Mouse (Mus musculus): ENCODE data around the gene Ntrk2. TPM values are rescaled to one million over a fixed set of nuclear protein-coding genes. Genes with fewer than 3 reads are reported as not detected.
"Not testable (repeated sequence)": the region's sequence is repeated elsewhere in the genome, so short reads cannot be mapped to it uniquely, and the experiment has no call there.

Gene Ntrk2
- polyA plus RNA-seq, 1 experiment from 2014 or later = 51.5 TPM

DNA sequence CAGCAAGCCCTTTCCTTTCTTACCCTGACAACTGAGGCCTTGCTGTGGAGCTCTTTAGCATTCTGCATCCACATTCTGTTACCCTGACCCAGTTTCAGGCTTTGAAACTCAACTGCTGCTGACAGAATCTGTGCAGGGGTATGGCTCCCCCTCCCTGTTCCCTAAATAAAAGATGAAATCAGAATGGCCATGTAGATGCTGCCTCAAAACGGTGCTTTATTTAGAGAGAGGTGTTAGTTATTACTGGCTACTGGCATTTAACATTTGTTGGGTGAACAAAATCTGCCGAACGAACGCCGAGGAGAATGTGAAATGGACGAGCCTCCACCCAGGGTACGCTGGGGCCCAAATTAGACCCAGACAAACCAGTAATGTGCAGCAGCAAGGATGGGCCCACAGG lies 288.4 kb downstream of the Ntrk2 start:
- Histone ChIP-seq H3K4me1 (replicated peaks; ENCODE audit: control insufficient read depth, insufficient read depth, low read length) (peaks cover 9% of the 10 kb centered on the region; the same call in 1 of the 2 replicates), H3K4me2 (replicated peaks; ENCODE audit: low read depth, low read length) (no peak overlapping the region), H3K4me3 (ENCODE audit: low read depth, low read length) (no peak overlapping the region), H3K9me3 (ENCODE audit: control insufficient read depth, low read length) (no peaks in the 10 kb centered on the region), H3K36me3 (ENCODE audit: control insufficient read depth, insufficient read depth, low read length) (no peaks in the 10 kb centered on the region), H3K9ac (ENCODE audit: low read depth, low read length) (no peak overlapping the region), H3K27me3 (ENCODE audit: control insufficient read depth, insufficient read depth, low read length) (no peaks in the 10 kb centered on the region), H3K27ac (ENCODE audit: low read depth, low read length) (no peak overlapping the region)
- ATAC-seq (ENCODE audit: low FRiP score) = no peak
- DNase-seq (ENCODE audit: low spot score) = no peak
- 87% methylated on average over 7 of the region's 7 CpGs for WGBS

GRCm38 (mm10) chr13:59095811-59096391 lies 289.5 kb downstream of the Ntrk2 start:
- ATAC-seq (ENCODE audit: low FRiP score) (no peak), DNase-seq (ENCODE audit: low spot score) (no peak)
- Histone ChIP-seq H3K27me3 (ENCODE audit: control insufficient read depth, insufficient read depth, low read length) (no peaks in the 10 kb centered on the region), H3K4me3 (ENCODE audit: low read depth, low read length) (no peak overlapping the region), H3K9me3 (ENCODE audit: control insufficient read depth, low read length) (no peaks in the 10 kb centered on the region), H3K36me3 (ENCODE audit: control insufficient read depth, insufficient read depth, low read length) (no peaks in the 10 kb centered on the region), H3K4me1 (replicated peaks; ENCODE audit: control insufficient read depth, insufficient read depth, low read length) (peaks cover 7% of the 10 kb centered on the region; the same call in 1 of the 2 replicates), H3K9ac (ENCODE audit: low read depth, low read length) (no peak overlapping the region), H3K27ac (ENCODE audit: low read depth, low read length) (no peak overlapping the region), H3K4me2 (replicated peaks; ENCODE audit: low read depth, low read length) (no peak overlapping the region)
- WGBS = 42% methylated on average over 10 of the region's 10 CpGs

GRCm38 (mm10) chr13:59100086-59100485 lies 293.7 kb downstream of the Ntrk2 start:
- ATAC-seq (ENCODE audit: low FRiP score) = no peak
- H3K4me3 ChIP-seq (ENCODE audit: low read depth, low read length) = no peak overlapping the region
- H3K27ac ChIP-seq (ENCODE audit: low read depth, low read length) = no peak overlapping the region

GRCm38 (mm10) chr13:59107791-59108190 lies 301.4 kb downstream of the Ntrk2 start:
- not testable (repeated sequence) for ATAC-seq (ENCODE audit: low FRiP score); H3K9ac ChIP-seq (ENCODE audit: low read depth, low read length); H3K4me1 ChIP-seq (replicated peaks; ENCODE audit: control insufficient read depth, insufficient read depth, low read length); H3K9me3 ChIP-seq (ENCODE audit: control insufficient read depth, low read length); H3K4me2 ChIP-seq (replicated peaks; ENCODE audit: low read depth, low read length); H3K36me3 ChIP-seq (ENCODE audit: control insufficient read depth, insufficient read depth, low read length); H3K27ac ChIP-seq (ENCODE audit: low read depth, low read length); DNase-seq (ENCODE audit: low spot score); H3K4me3 ChIP-seq (ENCODE audit: low read depth, low read length); H3K27me3 ChIP-seq (ENCODE audit: control insufficient read depth, insufficient read depth, low read length)
- WGBS = 95% methylated on average over 10 of the region's 10 CpGs

More at GRCm38 (mm10) chr13:59100086-59100485, 293.7 kb downstream of the Ntrk2 start:
- Histone ChIP-seq H3K27me3 (ENCODE audit: control insufficient read depth, insufficient read depth, low read length) (no peaks in the 10 kb centered on the region), H3K4me1 (replicated peaks; ENCODE audit: control insufficient read depth, insufficient read depth, low read length) (no peaks in the 10 kb centered on the region), H3K9ac (ENCODE audit: low read depth, low read length) (no peak overlapping the region), H3K36me3 (ENCODE audit: control insufficient read depth, insufficient read depth, low read length) (no peaks in the 10 kb centered on the region), H3K4me2 (replicated peaks; ENCODE audit: low read depth, low read length) (no peak overlapping the region), H3K9me3 (ENCODE audit: control insufficient read depth, low read length) (no peaks in the 10 kb centered on the region)
- WGBS = 51% methylated on average over 10 of the region's 10 CpGs
- no peak for DNase-seq (ENCODE audit: low spot score)

- Histone ChIP-seq H3K9ac (ENCODE audit: low read depth, low read length) (no peak overlapping the region), H3K4me3 (ENCODE audit: low read depth, low read length) (no peak overlapping the region), H3K4me1 (replicated peaks; ENCODE audit: control insufficient read depth, insufficient read depth, low read length) (no peaks in the 10 kb centered on the region), H3K27ac (ENCODE audit: low read depth, low read length) (no peak overlapping the region), H3K36me3 (ENCODE audit: control insufficient read depth, insufficient read depth, low read length) (no peaks in the 10 kb centered on the region), H3K4me2 (replicated peaks; ENCODE audit: low read depth, low read length) (no peak overlapping the region), H3K9me3 (ENCODE audit: control insufficient read depth, low read length) (no peaks in the 10 kb centered on the region), H3K27me3 (ENCODE audit: control insufficient read depth, insufficient read depth, low read length) (no peaks in the 10 kb centered on the region)
- 94% methylated on average over 5 of the region's 5 CpGs for WGBS
- no peak for ATAC-seq (ENCODE audit: low FRiP score)
- no peak for DNase-seq (ENCODE audit: low spot score)
These were observed 303.7 kb downstream of the Ntrk2 start for GRCm38 (mm10) chr13:59110107-59110506.

DNA sequence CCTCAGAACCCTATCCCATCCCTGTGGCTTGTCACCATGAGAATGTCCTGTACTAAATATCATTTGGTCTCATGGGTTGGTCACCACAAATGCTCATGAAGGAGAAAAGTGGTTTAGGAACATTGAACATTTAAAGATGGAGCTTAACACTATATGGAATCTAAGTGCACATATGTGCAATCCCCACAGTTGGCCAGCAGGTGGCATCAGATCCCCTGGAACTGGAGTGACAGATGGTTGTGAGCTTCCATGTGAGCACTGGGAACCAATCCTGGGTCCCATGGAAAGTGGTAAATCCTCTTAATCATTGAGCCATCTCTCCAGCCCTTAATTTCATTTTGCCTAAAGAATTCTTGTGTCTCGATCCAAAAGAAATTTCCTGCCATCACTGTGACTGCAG lies 308.3 kb downstream of the Ntrk2 start:
- Histone ChIP-seq H3K9ac (ENCODE audit: low read depth, low read length) (no peak overlapping the region), H3K27me3 (ENCODE audit: control insufficient read depth, insufficient read depth, low read length) (no peaks in the 10 kb centered on the region), H3K4me2 (replicated peaks; ENCODE audit: low read depth, low read length) (no peak overlapping the region), H3K27ac (ENCODE audit: low read depth, low read length) (no peak overlapping the region), H3K4me1 (replicated peaks; ENCODE audit: control insufficient read depth, insufficient read depth, low read length) (no peaks in the 10 kb centered on the region), H3K36me3 (ENCODE audit: control insufficient read depth, insufficient read depth, low read length) (no peaks in the 10 kb centered on the region), H3K4me3 (ENCODE audit: low read depth, low read length) (no peak overlapping the region), H3K9me3 (ENCODE audit: control insufficient read depth, low read length) (0 out of 2 replicates have a peak, but pooled peaks cover 2% of the 10 kb centered on the region)
- ATAC-seq (ENCODE audit: low FRiP score) = no peak
- DNase-seq (ENCODE audit: low spot score) = no peak
- 97% methylated on average over 1 of the region's 1 CpGs for WGBS

GRCm38 (mm10) chr13:59115551-59115950 lies 309.2 kb downstream of the Ntrk2 start:
- H3K9ac ChIP-seq (ENCODE audit: low read depth, low read length) = no peak overlapping the region
- H3K27me3 ChIP-seq (ENCODE audit: control insufficient read depth, insufficient read depth, low read length) = no peaks in the 10 kb centered on the region
- H3K36me3 ChIP-seq (ENCODE audit: control insufficient read depth, insufficient read depth, low read length) = no peaks in the 10 kb centered on the region
- H3K4me3 ChIP-seq (ENCODE audit: low read depth, low read length) = no peak overlapping the region
- H3K4me1 ChIP-seq (replicated peaks; ENCODE audit: control insufficient read depth, insufficient read depth, low read length) = no peaks in the 10 kb centered on the region
- ATAC-seq (ENCODE audit: low FRiP score) (no peak), DNase-seq (ENCODE audit: low spot score) (no peak)
- no peak overlapping the region for H3K4me2 ChIP-seq (replicated peaks; ENCODE audit: low read depth, low read length)
- 97% methylated on average over 14 of the region's 14 CpGs for WGBS
- H3K27ac ChIP-seq (ENCODE audit: low read depth, low read length) = no peak overlapping the region
- H3K9me3 ChIP-seq (ENCODE audit: control insufficient read depth, low read length) = 0 out of 2 replicates have a peak, but pooled peaks cover 2% of the 10 kb centered on the region

- no peak overlapping the region for H3K4me3 ChIP-seq (ENCODE audit: low read depth, low read length)
- H3K9ac ChIP-seq (ENCODE audit: low read depth, low read length) = no peak overlapping the region
- no peaks in the 10 kb centered on the region for H3K4me1 ChIP-seq (replicated peaks; ENCODE audit: control insufficient read depth, insufficient read depth, low read length)
- WGBS = 88% methylated on average over 5 of the region's 5 CpGs
- ATAC-seq (ENCODE audit: low FRiP score) (no peak), DNase-seq (ENCODE audit: low spot score) (no peak)
- H3K36me3 ChIP-seq (ENCODE audit: control insufficient read depth, insufficient read depth, low read length) = no peaks in the 10 kb centered on the region
- no peak overlapping the region for H3K4me2 ChIP-seq (replicated peaks; ENCODE audit: low read depth, low read length)
- H3K27ac ChIP-seq (ENCODE audit: low read depth, low read length) = no peak overlapping the region
- H3K27me3 ChIP-seq (ENCODE audit: control insufficient read depth, insufficient read depth, low read length) = no peaks in the 10 kb centered on the region
- 0 out of 2 replicates have a peak, but pooled peaks cover 2% of the 10 kb centered on the region for H3K9me3 ChIP-seq (ENCODE audit: control insufficient read depth, low read length)
These were observed 310.9 kb downstream of the Ntrk2 start for GRCm38 (mm10) chr13:59117233-59117632.

DNA sequence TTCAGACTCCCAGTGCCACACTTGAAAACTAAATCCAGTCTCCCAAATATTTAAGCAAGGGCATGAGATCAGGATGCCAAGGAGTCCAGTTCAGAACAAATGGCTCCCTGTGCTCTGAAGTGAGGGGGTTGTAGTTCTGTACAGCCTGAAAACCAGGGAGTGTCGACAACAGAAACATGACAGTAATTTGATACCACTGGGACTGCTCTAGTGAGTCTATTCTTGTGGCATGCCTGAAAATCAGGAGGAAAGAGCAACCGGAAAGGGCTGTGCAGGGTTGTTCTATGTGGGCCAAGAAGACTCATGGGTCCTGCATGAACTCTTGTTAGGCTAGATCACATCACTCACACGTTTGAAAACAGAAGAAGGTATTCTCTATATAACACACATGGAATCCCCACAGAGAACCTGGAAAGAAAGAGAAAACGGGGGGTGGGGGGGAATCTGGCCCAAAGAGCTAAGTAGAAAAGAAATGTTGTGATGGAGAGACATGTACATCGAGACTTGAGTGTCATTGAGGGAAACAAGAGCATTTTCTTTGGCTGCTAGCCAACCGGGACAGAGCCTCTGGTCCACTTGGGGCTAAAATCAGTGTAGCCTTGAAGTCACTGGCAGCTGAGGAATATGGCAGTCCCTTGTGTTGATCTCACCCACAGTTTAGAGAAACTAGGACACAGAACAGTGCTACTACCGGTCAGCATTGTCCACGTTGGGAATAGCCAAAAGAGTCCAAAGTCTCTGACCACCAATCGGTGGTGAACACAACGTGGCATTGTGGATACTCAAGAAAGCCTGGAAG lies 313.4 kb downstream of the Ntrk2 start:
- Histone ChIP-seq H3K4me3 (ENCODE audit: low read depth, low read length) (no peak overlapping the region), H3K9ac (ENCODE audit: low read depth, low read length) (no peak overlapping the region), H3K27ac (ENCODE audit: low read depth, low read length) (no peak overlapping the region), H3K27me3 (ENCODE audit: control insufficient read depth, insufficient read depth, low read length) (no peaks in the 10 kb centered on the region), H3K9me3 (ENCODE audit: control insufficient read depth, low read length) (0 out of 2 replicates have a peak, but pooled peaks cover 2% of the 10 kb centered on the region), H3K36me3 (ENCODE audit: control insufficient read depth, insufficient read depth, low read length) (no peaks in the 10 kb centered on the region), H3K4me1 (replicated peaks; ENCODE audit: control insufficient read depth, insufficient read depth, low read length) (no peaks in the 10 kb centered on the region), H3K4me2 (replicated peaks; ENCODE audit: low read depth, low read length) (no peak overlapping the region)
- 78% methylated on average over 10 of the region's 10 CpGs for WGBS
- DNase-seq (ENCODE audit: low spot score) (no peak), ATAC-seq (ENCODE audit: low FRiP score) (no peak)

Measured in hindbrain, embryonic 11.5 days (tissue).